Mouse (Mus musculus) G1E (cell line): ENCODE results near the gene Mis18bp1.

Experiments
- CTCF ChIP-seq: IDR thresholded peaks from 2 replicates; pipeline ENCODE4 v1.5.1; 2012; ENCODE audit warnings: low read depth, low read length, inconsistent platforms, mixed read lengths
- GATA1 ChIP-seq: IDR thresholded peaks from 2 replicates; pipeline ENCODE4 v1.6.1; 2012; ENCODE audit warnings: borderline replicate concordance, low read length, inconsistent platforms, mixed read lengths
- POLR2AphosphoS5 ChIP-seq: IDR thresholded peaks from 2 replicates; pipeline ENCODE4 v1.6.1; 2012; ENCODE audit warnings: low read depth, low read length, inconsistent platforms; ENCODE audit not compliant: insufficient replicate concordance
- TAL1 ChIP-seq: conservative IDR thresholded peaks from 2 replicates; pipeline ENCODE4 v1.6.1; 2012; ENCODE audit warnings: low read depth, low read length, inconsistent platforms, mixed read lengths

DNA sequence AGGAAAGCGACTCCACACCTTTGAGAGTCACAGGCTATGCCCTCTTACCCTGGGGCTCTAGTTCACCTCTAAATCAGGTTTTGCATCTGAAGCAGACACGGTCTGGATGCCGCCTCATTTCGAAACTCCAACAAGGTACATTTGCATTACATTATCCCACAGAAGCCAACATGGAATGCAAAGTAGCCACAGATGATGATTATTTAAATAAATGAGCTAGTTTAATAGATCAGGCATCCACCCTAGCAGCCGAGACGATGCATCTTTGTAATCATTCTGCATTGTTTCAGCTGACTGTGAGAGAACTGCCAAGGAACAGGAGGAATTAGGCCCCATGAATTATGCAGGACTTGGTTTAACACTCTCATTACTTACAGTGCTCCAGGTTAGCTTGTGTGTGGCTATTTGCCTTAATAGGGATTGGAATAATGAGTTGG, 44.0 kb upstream of the Mis18bp1 start:
- TF ChIP-seq CTCF (no peak), GATA1 (no peak), TAL1 (no peak), POLR2AphosphoS5 (no peak)
